Mouse (Mus musculus) bone marrow macrophage, adult 2 months (primary cell): Measurements from ENCODE around the gene Luzp1.

Source experiments
- CTCF ChIP-seq: IDR thresholded peaks from 2 replicates; pipeline ENCODE4 v1.5.1; 2012; ENCODE audit warnings: low read depth, mild to moderate bottlenecking, low read length, moderate library complexity
- POLR2A ChIP-seq: IDR thresholded peaks from 2 replicates; pipeline ENCODE4 v1.6.1; 2012; ENCODE audit warnings: mild to moderate bottlenecking, low read depth, low read length, borderline replicate concordance

GRCm38 (mm10) chr4:136557638-136558037 is 88.1 kb downstream of the Luzp1 start:
- TF ChIP-seq POLR2A: no peak
- TF ChIP-seq CTCF: no peak
